Mouse (Mus musculus) MEL (cell line): Measurements from ENCODE around the gene Actn2. TPM values are rescaled to one million over a fixed set of nuclear protein-coding genes. Genes with fewer than 3 reads are reported as not detected.

ENCODE experiments used
- DNase-seq: peaks from one replicate; pipeline ENCODE4 v3.0.0; 2011; ENCODE audit warnings: low read depth, low spot score
- H3K27ac ChIP-seq: 2 replicates; pipeline ENCODE4 v1.5.1; 2012; ENCODE audit warnings: low read depth, mild to moderate bottlenecking, control low read depth, low read length, moderate library complexity; ENCODE audit not compliant: control insufficient read depth
- H3K27me3 ChIP-seq, 2 experiments: fragments of 150-350 bp in 1 of 2; sonication (generic) in 1 of 2; 2 replicates each; pipeline ENCODE4 v1.6.1; 2012; ENCODE audit warnings: low read length in 2 of 2, mild to moderate bottlenecking in 2 of 2, improper control_type of control experiment in 1 of 2, moderate library complexity in 1 of 2; ENCODE audit not compliant: insufficient read depth in 2 of 2, control insufficient read depth in 1 of 2
- H3K36me3 ChIP-seq, 2 experiments: 2 replicates each; pipeline ENCODE4 v1.6.1; 2012 to 2014; ENCODE audit warnings: low read length in 2 of 2, improper control_type of control experiment in 1 of 2, inconsistent platforms in 1 of 2, mild to moderate bottlenecking in 1 of 2; ENCODE audit not compliant: insufficient read depth in 2 of 2, control insufficient read depth in 1 of 2
- H3K4me1 ChIP-seq, 2 experiments: fragments of 150-350 bp in 1 of 2; sonication (generic) in 1 of 2; 2 replicates each; pipeline ENCODE4 v1.6.1; 2012; ENCODE audit warnings: low read length in 2 of 2, improper control_type of control experiment in 1 of 2, mild to moderate bottlenecking in 1 of 2; ENCODE audit not compliant: insufficient read depth in 2 of 2, control insufficient read depth in 1 of 2
- H3K4me3 ChIP-seq, 2 experiments: fragments of 150-350 bp in 1 of 2; sonication (generic) in 1 of 2; 2 replicates each; pipeline ENCODE4 v1.5.1; 2012; ENCODE audit warnings: low read depth in 2 of 2, low read length in 2 of 2, mild to moderate bottlenecking in 2 of 2, moderate library complexity in 2 of 2, control low read depth in 1 of 2, improper control_type of control experiment in 1 of 2; ENCODE audit not compliant: control insufficient read depth in 1 of 2, insufficient read depth in 1 of 2
- H3K79me2 ChIP-seq: 2 replicates; pipeline ENCODE4 v1.6.1; 2012; ENCODE audit warnings: mild to moderate bottlenecking, low read length, moderate library complexity; ENCODE audit not compliant: control insufficient read depth, poor library complexity, insufficient read depth
- H3K9ac ChIP-seq: 2 replicates; pipeline ENCODE4 v1.6.1; 2012; ENCODE audit warnings: low read depth, mild to moderate bottlenecking, control low read depth, low read length, moderate library complexity; ENCODE audit not compliant: control insufficient read depth, poor library complexity, severe bottlenecking
- H3K9me3 ChIP-seq: fragments of 150-350 bp; sonication (generic); replicated peaks from 2 replicates; pipeline ENCODE4 v1.6.1; 2012; ENCODE audit warnings: mild to moderate bottlenecking, low read length, improper control_type of control experiment, moderate library complexity; ENCODE audit not compliant: insufficient read depth
- BHLHE40 ChIP-seq: IDR thresholded peaks from 2 replicates; pipeline ENCODE4 v1.6.1; 2012; ENCODE audit warnings: low read depth, mild to moderate bottlenecking, inconsistent platforms, low read length, improper control_type of control experiment, borderline replicate concordance
- CHD1 ChIP-seq: IDR thresholded peaks from 2 replicates; pipeline ENCODE4 v1.6.1; 2012; ENCODE audit warnings: low read depth, mild to moderate bottlenecking, inconsistent platforms, low read length, improper control_type of control experiment
- CHD2 ChIP-seq: IDR thresholded peaks from 2 replicates; pipeline ENCODE4 v1.6.1; 2011; ENCODE audit warnings: low read length, improper control_type of control experiment
- CTCF ChIP-seq, 3 experiments: IDR thresholded peaks in 2 of 3; conservative IDR thresholded peaks in 1 of 3; 2 replicates each; pipeline ENCODE4 v1.5.1; 2011 to 2012; ENCODE audit warnings: low read length in 3 of 3, low read depth in 2 of 3, mild to moderate bottlenecking in 2 of 3, improper control_type of control experiment in 1 of 3, inconsistent platforms in 1 of 3, mixed read lengths in 1 of 3, moderate library complexity in 1 of 3; ENCODE audit not compliant: control insufficient read depth in 1 of 3, insufficient read depth in 1 of 3, poor library complexity in 1 of 3, severe bottlenecking in 1 of 3
- E2F4 ChIP-seq: IDR thresholded peaks from 2 replicates; pipeline ENCODE4 v1.6.1; 2011; ENCODE audit warnings: low read depth, low read length, improper control_type of control experiment, borderline replicate concordance
- EP300 ChIP-seq, 2 experiments: IDR thresholded peaks; 2 replicates each; pipeline ENCODE4 v1.6.1; 2011; ENCODE audit warnings: improper control_type of control experiment in 2 of 2, low read length in 2 of 2, low read depth in 1 of 2, mild to moderate bottlenecking in 1 of 2
- ETS1 ChIP-seq: IDR thresholded peaks from 2 replicates; pipeline ENCODE4 v1.6.1; 2012; ENCODE audit warnings: low read depth, mild to moderate bottlenecking, inconsistent platforms, low read length, improper control_type of control experiment, moderate library complexity
- GATA1 ChIP-seq: IDR thresholded peaks from 2 replicates; pipeline ENCODE4 v1.6.1; 2011; ENCODE audit warnings: low read depth, low read length, improper control_type of control experiment
- MEF2A ChIP-seq: IDR thresholded peaks from 2 replicates; pipeline ENCODE4 v1.6.1; 2014; ENCODE audit warnings: low read depth, mild to moderate bottlenecking, inconsistent platforms, low read length, improper control_type of control experiment; ENCODE audit not compliant: poor library complexity, insufficient replicate concordance, severe bottlenecking; ENCODE audit errors: extremely low read depth
- MXI1 ChIP-seq: IDR thresholded peaks from 2 replicates; pipeline ENCODE4 v1.6.1; 2011; ENCODE audit warnings: mild to moderate bottlenecking, low read depth, low read length, improper control_type of control experiment
- MYC ChIP-seq: IDR thresholded peaks from 2 replicates; pipeline ENCODE4 v1.6.1; 2011; ENCODE audit warnings: low read depth, mild to moderate bottlenecking, low read length, improper control_type of control experiment, moderate library complexity
- NRF1 ChIP-seq: IDR thresholded peaks from 2 replicates; pipeline ENCODE4 v1.6.1; 2014; ENCODE audit warnings: low read depth, mild to moderate bottlenecking, inconsistent platforms, low read length, improper control_type of control experiment, moderate library complexity; ENCODE audit not compliant: poor library complexity, insufficient read depth, severe bottlenecking
- POLR2AphosphoS2 ChIP-seq: IDR thresholded peaks from 2 replicates; pipeline ENCODE4 v1.6.1; 2011; ENCODE audit warnings: low read length, improper control_type of control experiment
- RAD21 ChIP-seq: IDR thresholded peaks from 2 replicates; pipeline ENCODE4 v1.6.1; 2011; ENCODE audit warnings: mild to moderate bottlenecking, low read depth, low read length, improper control_type of control experiment
- RCOR1 ChIP-seq: IDR thresholded peaks from 2 replicates; pipeline ENCODE4 v1.6.1; 2012; ENCODE audit warnings: low read depth, mild to moderate bottlenecking, inconsistent platforms, low read length, improper control_type of control experiment
- SIN3A ChIP-seq: IDR thresholded peaks from 2 replicates; pipeline ENCODE4 v1.6.1; 2012; ENCODE audit warnings: low read length, improper control_type of control experiment, inconsistent platforms
- SMC3 ChIP-seq: IDR thresholded peaks from 2 replicates; pipeline ENCODE4 v1.6.1; 2011; ENCODE audit warnings: low read depth, low read length, improper control_type of control experiment
- TAL1 ChIP-seq: IDR thresholded peaks from 2 replicates; pipeline ENCODE4 v1.6.1; 2012; ENCODE audit warnings: mild to moderate bottlenecking, inconsistent platforms, low read length, moderate library complexity, mixed read lengths
- USF1 ChIP-seq: IDR thresholded peaks from 2 replicates; pipeline ENCODE4 v1.6.1; 2014; ENCODE audit warnings: low read depth, mild to moderate bottlenecking, inconsistent platforms, low read length, improper control_type of control experiment, moderate library complexity
- USF2 ChIP-seq, 2 experiments: IDR thresholded peaks; 2 replicates each; pipeline ENCODE4 v1.6.1; 2011 to 2012; ENCODE audit warnings: improper control_type of control experiment in 2 of 2, low read length in 2 of 2, borderline replicate concordance in 1 of 2, inconsistent platforms in 1 of 2, low read depth in 1 of 2, mild to moderate bottlenecking in 1 of 2; ENCODE audit not compliant: insufficient read depth in 1 of 2
- ZC3H11A ChIP-seq: IDR thresholded peaks from 2 replicates; pipeline ENCODE4 v1.6.1; 2012; ENCODE audit warnings: low read depth, mild to moderate bottlenecking, inconsistent platforms, low read length, improper control_type of control experiment
- ZKSCAN1 ChIP-seq: IDR thresholded peaks from 2 replicates; pipeline ENCODE4 v1.6.1; 2012; ENCODE audit warnings: low read depth, mild to moderate bottlenecking, inconsistent platforms, low read length, improper control_type of control experiment, moderate library complexity
- ZMIZ1 ChIP-seq: IDR thresholded peaks from 2 replicates; pipeline ENCODE4 v1.6.1; 2012; ENCODE audit warnings: low read depth, mild to moderate bottlenecking, inconsistent platforms, low read length, improper control_type of control experiment, moderate library complexity
- polyA plus RNA-seq, 2 experiments: library from polyadenylated mRNA; stranded (reverse) in 1 of 2; unstranded in 1 of 2; fragments of >175 nt in 1 of 2; fragments of >200 nt in 1 of 2; gene quantifications; 2 replicates each; pipeline versions ENCODE4 v1.2.1 to v1.2.4; 2012; ENCODE audit warnings: low replicate concordance in 2 of 2, low read depth in 1 of 2; ENCODE audit not compliant: insufficient read length in 2 of 2, insufficient read depth in 1 of 2, missing spikeins in 1 of 2
- total RNA-seq: library from RNA; depleted of rRNA; stranded (reverse); fragments of 300-350 nt; gene quantifications from 2 replicates; pipeline ENCODE4 v1.2.3, GENCODE M21; 2012

Gene Actn2
- total and polyA plus RNA-seq, 3 experiments: not detected

DNA sequence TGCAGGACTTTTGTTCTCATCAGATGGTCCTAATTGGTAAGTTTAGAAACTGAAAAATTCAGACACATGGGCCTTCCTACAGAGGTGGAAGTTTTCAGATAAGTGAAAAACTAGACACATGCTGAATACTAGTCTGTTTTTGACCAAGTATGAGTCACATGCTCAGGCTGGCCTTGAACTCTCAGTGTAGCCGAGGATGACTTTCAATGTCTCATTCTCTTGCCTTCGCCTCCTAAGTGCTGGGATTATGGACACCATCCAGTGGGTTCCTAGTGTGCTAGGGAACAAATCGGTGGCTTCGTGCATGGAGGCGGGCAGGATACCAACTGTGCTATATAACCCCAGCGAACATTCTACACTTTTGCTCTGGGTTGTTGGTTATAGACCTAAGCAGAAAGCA lies 13.0 kb downstream of the Actn2 start:
- Histone ChIP-seq H3K9ac (no peak overlapping the region), H3K27me3 (peaks cover 0 to 2% of the 10 kb centered on the region in 2 experiments; a peak in 1 of 4 replicates), H3K79me2 (no peaks in the 10 kb centered on the region), H3K4me3 (no peak overlapping the region), H3K9me3 (no peaks in the 10 kb centered on the region), H3K36me3 (no peaks in the 10 kb centered on the region), H3K27ac (no peak overlapping the region), H3K4me1 (no peaks in the 10 kb centered on the region)
- TF ChIP-seq CTCF (IDR thresholded peaks at IDR 0.05 in 2 of 3, conservative IDR thresholded peaks at IDR 0.05 in 1 of 3; ENCODE audit: control insufficient read depth in 1 of 3, insufficient read depth in 1 of 3, low read depth in 2 of 3, low read length in 3 of 3, poor library complexity in 1 of 3, severe bottlenecking in 1 of 3): no peak
- TF ChIP-seq GATA1: no peak
- no peak for TF ChIP-seq ETS1
- TF ChIP-seq SIN3A: no peak
- no peak for DNase-seq

DNA sequence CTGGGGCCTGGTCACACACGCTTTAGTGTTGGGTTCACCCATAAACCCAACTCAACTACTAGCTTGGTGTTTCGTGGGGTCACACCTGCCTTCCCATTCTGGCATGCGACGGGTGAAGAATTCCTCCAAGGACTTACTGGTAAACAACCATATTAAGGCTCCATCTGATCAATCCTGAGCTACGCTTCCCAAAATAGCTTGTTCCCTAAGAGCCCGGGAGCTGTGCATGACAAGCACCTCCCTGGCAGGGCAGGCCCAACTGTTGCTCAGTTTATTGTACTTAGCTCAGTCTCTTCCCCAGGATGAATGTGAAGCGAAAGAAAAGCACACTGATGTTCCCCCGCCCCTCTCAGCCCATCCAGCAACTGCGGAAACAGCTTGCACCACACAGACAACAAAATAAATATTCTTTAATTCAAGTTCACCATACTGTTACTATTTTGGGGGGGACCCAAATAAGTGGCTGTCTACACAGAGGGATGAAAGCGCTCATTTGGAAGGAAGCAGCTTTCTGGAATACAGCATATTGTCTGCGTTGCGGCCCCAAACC lies 17.4 kb downstream of the Actn2 start:
- Histone ChIP-seq H3K27ac (no peak overlapping the region), H3K27me3 (peaks cover 0 to 2% of the 10 kb centered on the region in 2 experiments; a peak in 2 of 4 replicates), H3K9me3 (no peaks in the 10 kb centered on the region), H3K9ac (no peak overlapping the region), H3K4me1 (no peaks in the 10 kb centered on the region), H3K79me2 (no peaks in the 10 kb centered on the region), H3K36me3 (no peaks in the 10 kb centered on the region), H3K4me3 (no peak overlapping the region)
- TF ChIP-seq CHD2: no peak
- TF ChIP-seq E2F4: no peak
- TF ChIP-seq MXI1: no peak
- no peak for TF ChIP-seq RAD21
- DNase-seq: no peak

DNA sequence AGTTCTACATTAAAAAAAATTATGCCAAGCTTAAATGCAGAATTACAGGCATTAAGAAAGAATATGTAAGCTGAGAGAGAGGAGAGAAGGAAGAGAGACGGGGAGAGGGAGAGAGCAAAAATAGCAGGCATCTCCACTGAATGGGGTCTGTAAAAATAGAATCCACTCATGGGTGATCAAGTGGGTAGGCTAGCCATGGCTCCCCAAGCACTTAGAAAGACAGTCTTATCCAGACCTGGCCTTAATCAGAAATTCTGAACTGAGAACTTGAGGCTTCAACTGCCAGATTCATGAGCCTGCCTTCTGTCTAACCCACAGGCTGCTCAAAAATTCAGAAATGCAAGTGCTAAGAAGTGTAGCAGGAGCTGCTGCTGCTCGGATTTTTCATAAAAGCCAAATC lies 20.4 kb downstream of the Actn2 start:
- no peak overlapping the region for H3K27ac ChIP-seq
- TF ChIP-seq GATA1: no peak
- TF ChIP-seq SMC3: no peak
- TF ChIP-seq CHD1: no peak
- no peak for TF ChIP-seq NRF1
- TF ChIP-seq ZC3H11A: no peak
- TF ChIP-seq SIN3A: no peak
- no peak for TF ChIP-seq ZKSCAN1
- no peak for TF ChIP-seq POLR2AphosphoS2
- no peak for TF ChIP-seq EP300 (IDR thresholded peaks at IDR 0.05; ENCODE audit: low read depth in 1 of 2, low read length in 2 of 2)
- no peak for TF ChIP-seq USF1
- no peak for TF ChIP-seq MYC
- no peak for TF ChIP-seq USF2 (IDR thresholded peaks at IDR 0.05; ENCODE audit: borderline replicate concordance in 1 of 2, insufficient read depth in 1 of 2, low read depth in 1 of 2, low read length in 2 of 2)
- no peak for TF ChIP-seq MEF2A
- no peak for TF ChIP-seq RCOR1
- TF ChIP-seq ZMIZ1: no peak
- no peak for TF ChIP-seq CHD2
- no peak for TF ChIP-seq TAL1
- no peak for TF ChIP-seq BHLHE40
- H3K9ac ChIP-seq: no peak overlapping the region
- no peak for DNase-seq
- H3K27me3 ChIP-seq: peaks cover 0 to 3% of the 10 kb centered on the region in 2 experiments; a peak in 2 of 4 replicates
- no peaks in the 10 kb centered on the region for H3K79me2 ChIP-seq
- H3K36me3 ChIP-seq: no peaks in the 10 kb centered on the region
- no peaks in the 10 kb centered on the region for H3K9me3 ChIP-seq
- H3K4me3 ChIP-seq: no peak overlapping the region
- H3K4me1 ChIP-seq: no peaks in the 10 kb centered on the region
